Mouse (Mus musculus): ENCODE results near the gene Gm14325.
"Not testable (repeated sequence)": the region's sequence is repeated elsewhere in the genome, so short reads cannot be mapped to it uniquely, and the experiment has no call there.

DNA sequence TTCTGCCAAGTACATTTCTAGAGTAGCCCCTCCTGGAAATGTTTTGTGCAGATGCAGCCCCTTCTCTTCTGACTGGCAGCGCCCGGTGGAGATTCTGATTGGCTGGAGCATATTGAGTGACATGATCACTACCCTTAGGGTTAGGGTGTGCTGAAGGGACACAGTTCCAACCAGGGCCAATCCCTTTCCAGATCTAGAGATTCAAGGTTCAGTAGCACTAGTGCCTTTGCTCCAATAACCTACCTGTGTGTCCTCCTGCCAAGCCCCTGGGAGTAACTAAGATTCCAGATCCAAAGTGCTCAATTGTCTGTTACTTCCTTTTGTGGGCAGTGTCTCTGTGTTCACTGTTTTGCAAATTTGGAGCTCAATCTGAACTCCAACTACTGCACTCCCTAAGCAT, 34.0 kb downstream of the Gm14325 start:
- not testable (repeated sequence) for TF ChIP-seq CTCF (conservative IDR thresholded peaks at IDR 0.05 in 1 of 2, IDR thresholded peaks at IDR 0.05 in 1 of 2; ENCODE audit: low read depth in 2 of 2, low read length in 2 of 2); USF1 (IDR thresholded peaks at IDR 0.05; ENCODE audit: low read depth, low read length); HCFC1 (IDR thresholded peaks at IDR 0.05; ENCODE audit: low read depth, low read length); ZC3H11A (IDR thresholded peaks at IDR 0.05; ENCODE audit: low read depth, low read length); TBP (conservative IDR thresholded peaks at IDR 0.05; ENCODE audit: low read depth, low read length); POLR2A (IDR thresholded peaks at IDR 0.05; ENCODE audit: low read depth, low read length); CHD1 (IDR thresholded peaks at IDR 0.05; ENCODE audit: low read depth, low read length); ZKSCAN1 (IDR thresholded peaks at IDR 0.05; ENCODE audit: borderline replicate concordance, low read depth, low read length); CHD2 (IDR thresholded peaks at IDR 0.05; ENCODE audit: low read length)

Data from CH12.LX (cell line).